Mouse (Mus musculus): Measurements from ENCODE around the gene Cdkn3. TPM values are rescaled to one million over a fixed set of nuclear protein-coding genes. Genes with fewer than 3 reads are reported as not detected.
A peak's percentile ranks its signal among the peaks of the same experiment; 100 is the strongest.

Gene Cdkn3
- polyA plus RNA-seq, 1 experiment from 2014 or later: 47.3 TPM

GRCm38 (mm10) chr14:46783327-46783926, 23.1 kb downstream of the Cdkn3 start:
- Histone ChIP-seq H3K4me1 (peaks cover 31% of the 10 kb centered on the region), H3K27me3 (replicated peaks) (no peaks in the 10 kb centered on the region), H3K4me2 (no peak overlapping the region), H3K9ac (no peak overlapping the region), H3K9me3 (peaks cover 8% of the 10 kb centered on the region), H3K36me3 (peaks cover 55% of the 10 kb centered on the region), H3K4me3 (no peak overlapping the region), H3K27ac (replicated peaks) (no peak overlapping the region)
- ATAC-seq (ENCODE audit: extremely low read depth, insufficient number of reproducible peaks, low FRiP score, low TSS enrichment): no peak
- 90% methylated on average over 10 of the region's 10 CpGs for WGBS

DNA sequence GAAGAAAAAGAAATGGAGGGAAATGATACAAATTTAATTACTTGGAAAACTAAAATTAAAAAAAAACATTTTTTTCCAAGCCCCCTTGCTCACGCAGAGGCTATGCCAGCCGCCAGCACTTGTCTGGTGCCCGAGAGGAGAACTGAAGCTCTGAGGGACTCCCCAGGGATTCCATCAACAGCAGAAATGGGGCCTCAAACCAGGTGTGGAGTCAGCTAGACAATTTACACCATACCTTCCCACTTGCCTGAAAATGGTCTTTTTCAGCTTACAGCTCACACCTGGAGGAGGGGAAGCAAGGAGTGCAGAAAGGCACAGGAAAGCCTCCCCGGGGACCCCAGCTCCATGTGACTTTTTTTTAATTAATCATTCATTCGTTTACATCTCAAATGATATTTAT, 24.9 kb downstream of the Cdkn3 start:
- Histone ChIP-seq H3K27me3 (replicated peaks) (no peaks in the 10 kb centered on the region), H3K4me1 (peaks cover 41% of the 10 kb centered on the region), H3K27ac (replicated peaks) (no peak overlapping the region), H3K4me2 (no peak overlapping the region), H3K9ac (no peak overlapping the region), H3K4me3 (no peak overlapping the region), H3K9me3 (no peaks in the 10 kb centered on the region), H3K36me3 (peaks cover 37% of the 10 kb centered on the region)
- WGBS: 88% methylated on average over 5 of the region's 5 CpGs
- ATAC-seq (ENCODE audit: extremely low read depth, insufficient number of reproducible peaks, low FRiP score, low TSS enrichment): no peak

DNA sequence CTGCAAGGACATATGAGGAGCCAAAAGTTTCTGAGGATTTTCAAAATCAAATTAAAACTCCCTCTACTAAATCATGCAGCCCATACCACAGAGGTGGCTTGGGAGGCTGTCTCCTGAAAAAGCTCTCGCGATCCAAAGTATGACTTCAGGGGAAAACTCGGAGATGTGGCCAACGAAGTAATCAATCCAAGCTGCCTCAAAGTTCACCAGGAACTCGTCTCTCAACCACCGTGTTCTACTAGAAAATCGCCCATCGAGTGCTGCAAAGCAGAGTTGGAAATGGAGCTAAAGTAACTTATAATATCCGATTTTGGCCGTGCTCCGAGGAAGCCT, 27.1 kb downstream of the Cdkn3 start:
- peaks cover 41% of the 10 kb centered on the region for H3K4me1 ChIP-seq
- H3K36me3 ChIP-seq: peaks cover 21% of the 10 kb centered on the region
- peak overlapping the region; percentile 97 for H3K4me3 ChIP-seq
- peak overlapping the region; percentile 86 for H3K4me2 ChIP-seq
- H3K9me3 ChIP-seq: no peaks in the 10 kb centered on the region
- peak overlapping the region; percentile 98 for H3K27ac ChIP-seq (replicated peaks)
- H3K9ac ChIP-seq: peak overlapping the region; percentile 99
- H3K27me3 ChIP-seq (replicated peaks): no peaks in the 10 kb centered on the region
- ATAC-seq (ENCODE audit: extremely low read depth, insufficient number of reproducible peaks, low FRiP score, low TSS enrichment): no peak
- WGBS: under 1% methylated on average over 11 of the region's 11 CpGs

GRCm38 (mm10) chr14:46787787-46788504, 27.6 kb downstream of the Cdkn3 start, which contains the start of gene Cnih1:
Gene Cnih1, minus strand, starts transcription at chr14:46788411.
- ATAC-seq (ENCODE audit: extremely low read depth, insufficient number of reproducible peaks, low FRiP score, low TSS enrichment): peak; percentile 89
- H3K27me3 ChIP-seq (replicated peaks): no peaks in the 10 kb centered on the region
- under 1% methylated on average over 59 of the region's 86 CpGs for WGBS

GRCm38 (mm10) chr14:46788505-46788901, 28.2 kb downstream of the Cdkn3 start:
- peak overlapping the region; percentile 53 for H3K9ac ChIP-seq
- H3K4me2 ChIP-seq: peak overlapping the region; percentile 86
- 9% methylated on average over 8 of the region's 8 CpGs for WGBS
- H3K4me1 ChIP-seq: peaks cover 37% of the 10 kb centered on the region
- H3K9me3 ChIP-seq: no peaks in the 10 kb centered on the region
- H3K27me3 ChIP-seq (replicated peaks): no peaks in the 10 kb centered on the region
- peak overlapping the region; percentile 98 for H3K27ac ChIP-seq (replicated peaks)
- no peak for ATAC-seq (ENCODE audit: extremely low read depth, insufficient number of reproducible peaks, low FRiP score, low TSS enrichment)
- H3K4me3 ChIP-seq: peak overlapping the region; percentile 97
- H3K36me3 ChIP-seq: peaks cover 14% of the 10 kb centered on the region

More at GRCm38 (mm10) chr14:46787787-46788504, 27.6 kb downstream of the Cdkn3 start, which contains the start of gene Cnih1:
- peak within 1 kb of the TSS; percentile 86 for H3K4me2 ChIP-seq
- peaks cover 16% of the 10 kb centered on the region for H3K36me3 ChIP-seq
- H3K27ac ChIP-seq (replicated peaks): peak within 1 kb of the TSS; percentile 98
- H3K4me1 ChIP-seq: peaks cover 37% of the 10 kb centered on the region
- H3K9me3 ChIP-seq: no peaks in the 10 kb centered on the region
- peak within 1 kb of the TSS; percentile 97 for H3K4me3 ChIP-seq
- peak within 1 kb of the TSS; percentile 99 for H3K9ac ChIP-seq

DNA sequence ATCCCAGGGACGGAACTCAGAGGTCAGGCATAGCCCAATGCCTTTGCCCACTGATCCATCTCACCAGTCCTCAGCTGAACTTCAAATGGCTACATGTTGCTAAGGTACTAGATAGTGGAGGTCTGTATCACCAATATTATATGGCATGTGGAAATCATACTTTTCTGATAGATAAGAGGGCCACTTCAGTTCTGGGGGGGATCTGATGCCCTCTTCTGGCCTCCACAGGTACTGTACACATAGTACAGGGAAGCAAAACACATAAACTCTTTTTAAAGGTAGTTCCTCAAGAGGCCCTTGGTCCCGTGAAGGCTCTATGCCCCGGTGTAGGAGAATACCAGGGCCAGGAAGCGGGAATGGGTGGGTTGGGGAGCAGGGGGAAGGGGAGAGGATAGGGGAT, 30.0 kb downstream of the Cdkn3 start:
- no peak overlapping the region for H3K27ac ChIP-seq (replicated peaks)
- no peaks in the 10 kb centered on the region for H3K27me3 ChIP-seq (replicated peaks)
- H3K9me3 ChIP-seq: no peaks in the 10 kb centered on the region
- H3K4me3 ChIP-seq: no peak overlapping the region
- H3K4me1 ChIP-seq: peaks cover 26% of the 10 kb centered on the region
- no peak overlapping the region for H3K4me2 ChIP-seq
- no peak for ATAC-seq (ENCODE audit: extremely low read depth, insufficient number of reproducible peaks, low FRiP score, low TSS enrichment)
- 64% methylated on average over 4 of the region's 4 CpGs for WGBS
- no peak overlapping the region for H3K9ac ChIP-seq
- peaks cover 9% of the 10 kb centered on the region; the same call in 1 of the 2 replicates for H3K36me3 ChIP-seq

GRCm38 (mm10) chr14:46790723-46791122, 30.4 kb downstream of the Cdkn3 start:
- H3K4me3 ChIP-seq: no peak overlapping the region
- no peak overlapping the region for H3K4me2 ChIP-seq
- H3K9me3 ChIP-seq: no peaks in the 10 kb centered on the region
- 84% methylated on average over 6 of the region's 6 CpGs for WGBS
- H3K27ac ChIP-seq (replicated peaks): no peak overlapping the region
- no peak overlapping the region for H3K9ac ChIP-seq
- peaks cover 25% of the 10 kb centered on the region for H3K4me1 ChIP-seq
- peaks cover 9% of the 10 kb centered on the region; the same call in 1 of the 2 replicates for H3K36me3 ChIP-seq
- ATAC-seq (ENCODE audit: extremely low read depth, insufficient number of reproducible peaks, low FRiP score, low TSS enrichment): no peak
- no peaks in the 10 kb centered on the region for H3K27me3 ChIP-seq (replicated peaks)

DNA sequence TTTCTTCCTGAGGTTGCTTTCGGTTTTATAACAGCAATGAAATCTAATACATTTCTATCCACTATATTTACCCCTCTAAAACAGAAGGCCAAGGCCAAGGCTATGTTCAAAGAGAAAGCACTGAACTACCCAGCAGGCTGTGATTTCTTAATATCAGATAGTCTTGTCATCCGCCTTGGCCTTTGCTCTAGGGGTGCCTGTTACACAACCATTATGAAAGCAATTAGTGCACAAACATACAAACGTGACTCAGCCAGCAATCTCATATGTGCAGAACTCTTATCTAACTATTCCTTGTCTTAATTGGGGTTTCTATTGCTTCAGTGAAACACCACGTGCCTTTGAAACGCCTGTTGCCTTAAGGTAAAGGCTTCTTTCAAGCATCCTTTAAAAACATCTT, 33.8 kb downstream of the Cdkn3 start:
- no peaks in the 10 kb centered on the region for H3K27me3 ChIP-seq (replicated peaks)
- no peak overlapping the region for H3K4me3 ChIP-seq
- peaks cover 11% of the 10 kb centered on the region for H3K36me3 ChIP-seq
- no peaks in the 10 kb centered on the region for H3K9me3 ChIP-seq
- ATAC-seq (ENCODE audit: extremely low read depth, insufficient number of reproducible peaks, low FRiP score, low TSS enrichment): no peak
- H3K4me1 ChIP-seq: peaks cover 3% of the 10 kb centered on the region
- 83% methylated on average over 5 of the region's 5 CpGs for WGBS
- H3K27ac ChIP-seq (replicated peaks): no peak overlapping the region
- H3K4me2 ChIP-seq: no peak overlapping the region
- H3K9ac ChIP-seq: no peak overlapping the region

- H3K9ac ChIP-seq: no peak overlapping the region
- 62% methylated on average over 3 of the region's 3 CpGs for WGBS
- peaks cover 19% of the 10 kb centered on the region for H3K36me3 ChIP-seq
- no peak overlapping the region for H3K4me2 ChIP-seq
- H3K9me3 ChIP-seq: no peaks in the 10 kb centered on the region
- H3K27ac ChIP-seq (replicated peaks): no peak overlapping the region
- H3K4me3 ChIP-seq: no peak overlapping the region
- H3K4me1 ChIP-seq: peaks cover 6% of the 10 kb centered on the region; the same call in 1 of the 2 replicates
- ATAC-seq (ENCODE audit: extremely low read depth, insufficient number of reproducible peaks, low FRiP score, low TSS enrichment): no peak
- no peaks in the 10 kb centered on the region for H3K27me3 ChIP-seq (replicated peaks)
These were observed 40.5 kb downstream of the Cdkn3 start for GRCm38 (mm10) chr14:46800684-46801345.

DNA sequence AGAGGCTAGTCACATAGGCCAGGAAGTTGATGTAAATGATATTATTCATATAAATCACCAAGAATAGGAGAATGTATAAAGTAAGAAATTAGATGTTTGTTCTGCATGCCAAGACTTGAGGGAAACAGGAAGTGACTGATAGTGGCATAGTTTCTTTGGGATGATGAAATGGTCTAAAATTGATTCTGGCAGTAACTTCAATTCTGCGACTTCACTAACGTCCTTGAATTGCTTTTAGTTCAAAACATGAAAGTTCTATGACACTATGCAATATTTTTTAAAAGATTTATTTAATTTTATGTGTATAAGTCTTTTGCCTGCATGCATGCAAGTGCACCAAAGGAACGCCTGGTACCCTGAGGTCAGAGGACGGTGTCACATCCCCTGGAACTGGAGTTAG, 42.9 kb downstream of the Cdkn3 start:
- WGBS: 84% methylated on average over 4 of the region's 4 CpGs
- Histone ChIP-seq H3K36me3 (peaks cover 34% of the 10 kb centered on the region), H3K27me3 (replicated peaks) (no peaks in the 10 kb centered on the region), H3K4me2 (no peak overlapping the region), H3K4me1 (peaks cover 6% of the 10 kb centered on the region; the same call in 1 of the 2 replicates), H3K4me3 (no peak overlapping the region), H3K9ac (no peak overlapping the region), H3K9me3 (no peaks in the 10 kb centered on the region), H3K27ac (replicated peaks) (no peak overlapping the region)
- ATAC-seq (ENCODE audit: extremely low read depth, insufficient number of reproducible peaks, low FRiP score, low TSS enrichment): no peak

DNA sequence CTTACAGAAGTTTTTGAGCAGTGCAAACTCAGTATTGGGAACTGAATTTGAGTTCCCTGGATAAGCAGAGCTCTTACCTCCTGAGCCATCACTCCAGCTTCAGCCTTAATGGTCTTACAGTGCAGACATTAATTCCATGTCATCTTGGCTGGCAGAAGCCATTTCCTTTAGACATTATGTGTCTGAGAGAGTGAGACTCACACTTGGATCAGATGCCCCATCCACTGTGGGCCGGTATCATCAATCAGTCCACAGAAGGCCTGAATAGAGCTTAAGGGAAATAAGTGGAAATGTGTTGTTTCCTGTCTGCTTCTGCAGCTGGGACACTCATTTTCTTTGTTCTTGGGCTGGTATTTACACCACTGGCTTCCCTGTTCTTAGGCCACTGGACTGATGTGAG, 43.5 kb downstream of the Cdkn3 start:
- Histone ChIP-seq H3K27ac (replicated peaks) (no peak overlapping the region), H3K36me3 (peaks cover 35% of the 10 kb centered on the region), H3K4me2 (no peak overlapping the region), H3K9me3 (no peaks in the 10 kb centered on the region), H3K4me3 (no peak overlapping the region), H3K4me1 (peaks cover 6% of the 10 kb centered on the region; the same call in 1 of the 2 replicates), H3K9ac (no peak overlapping the region), H3K27me3 (replicated peaks) (no peaks in the 10 kb centered on the region)
- no peak for ATAC-seq (ENCODE audit: extremely low read depth, insufficient number of reproducible peaks, low FRiP score, low TSS enrichment)
- 78% methylated on average over 1 of the region's 1 CpGs for WGBS
